8 mouse cellular contexts compared by ENCODE assay signal in the genomic region with DNA sequence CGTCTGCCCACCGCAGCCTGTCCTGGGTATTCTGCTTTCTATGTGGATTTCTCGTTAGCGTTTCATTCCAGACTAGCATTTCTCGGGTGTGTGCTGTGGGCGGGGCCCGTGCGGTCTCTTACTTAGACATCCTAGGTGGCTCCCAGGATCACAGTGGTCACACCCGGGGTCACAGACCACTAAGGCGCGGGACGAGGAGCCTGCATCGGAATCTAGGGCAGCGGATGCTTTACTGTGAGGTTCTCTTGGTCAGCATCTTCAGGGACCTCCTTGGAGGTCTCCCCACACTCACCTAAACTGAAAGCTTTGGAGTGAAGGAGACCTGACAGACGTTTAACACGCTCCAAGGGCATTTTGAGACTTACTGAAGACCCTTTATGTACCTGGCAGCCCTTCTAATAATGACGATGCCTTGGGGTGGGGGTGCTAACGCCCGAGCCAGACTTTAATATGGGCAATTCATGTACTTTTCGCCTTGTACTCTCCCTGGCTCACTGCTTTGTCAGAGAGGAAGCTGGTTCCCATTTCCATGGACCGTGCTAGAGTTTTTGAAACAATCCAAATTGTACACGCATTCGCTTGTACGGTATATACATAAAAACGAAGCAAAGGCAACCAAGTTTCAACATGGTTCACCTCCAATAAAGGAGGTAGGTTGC.
DNase-seq lines count a peak whose midpoint lies in the region; ATAC-seq and TF ChIP-seq lines count a peak whose summit lies in the region.

No protein-coding gene starts in this region.

- no peak for TF ChIP-seq CTCF in kidney, adult 2 months (conservative IDR thresholded peaks at IDR 0.05; ENCODE audit: insufficient read depth, insufficient read length, low read depth, low read length)
- TF ChIP-seq CTCF in bone marrow, adult 2 months (IDR thresholded peaks at IDR 0.05; ENCODE audit: control insufficient read depth, insufficient read depth, low read length): no peak

- no peak for DNase-seq in kidney, adult 2 months
- no peak for DNase-seq in kidney, adult 8-10 months
- DNase-seq in adrenal gland, adult 2 months: no peak
- DNase-seq in urinary bladder, postnatal 4 days (ENCODE audit: low spot score in 2 of 2): no peak
- DNase-seq in adrenal gland, postnatal 25 days: no peak

- WGBS in kidney, adult 2 months: 2% methylated on average over 25 of the region's 25 CpGs
- WGBS in bone marrow, adult 2 months: under 1% methylated on average over 25 of the region's 25 CpGs
- 8% methylated on average over 25 of the region's 25 CpGs for WGBS in heart, embryonic 16.5 days

- no peaks in the 10 kb centered on the region for H3K27me3 ChIP-seq in kidney, adult 2 months (replicated peaks; ENCODE audit: control insufficient read depth, insufficient read depth, low read length)
- H3K27me3 ChIP-seq in heart, embryonic 16.5 days (ENCODE audit: control insufficient read depth, insufficient read depth, low read length): no peaks in the 10 kb centered on the region
- no peaks in the 10 kb centered on the region for H3K27me3 ChIP-seq in megakaryocyte, embryonic 14.5 days (replicated peaks)

- H3K27ac ChIP-seq in kidney, adult 2 months (ENCODE audit: insufficient read depth, low read depth, low read length): peak overlapping the region; percentile 98
- H3K27ac ChIP-seq in bone marrow, adult 2 months (ENCODE audit: control insufficient read depth, insufficient read depth, low read depth, low read length, poor library complexity): peak overlapping the region; percentile 93
- H3K27ac ChIP-seq in heart, embryonic 16.5 days (ENCODE audit: low read length): peak overlapping the region; percentile 100

- H3K4me3 ChIP-seq in kidney, adult 2 months (ENCODE audit: insufficient read depth, low read depth, low read length): peak overlapping the region; percentile 70
- H3K4me3 ChIP-seq in bone marrow, adult 2 months (replicated peaks; ENCODE audit: control insufficient read depth, low read depth, low read length): peak overlapping the region; percentile 69
- H3K4me3 ChIP-seq in heart, embryonic 16.5 days (ENCODE audit: low read length): peak overlapping the region; percentile 79
- peak overlapping the region; percentile 96 for H3K4me3 ChIP-seq in megakaryocyte, embryonic 14.5 days (replicated peaks)

- H3K9ac ChIP-seq in heart, embryonic 16.5 days (ENCODE audit: low read length): peak overlapping the region; percentile 97

- H3K36me3 ChIP-seq in kidney, adult 2 months (ENCODE audit: control insufficient read depth, insufficient read depth, low read length): no peaks in the 10 kb centered on the region
- H3K36me3 ChIP-seq in heart, embryonic 16.5 days (ENCODE audit: control insufficient read depth, insufficient read depth): no peaks in the 10 kb centered on the region
- no peaks in the 10 kb centered on the region for H3K36me3 ChIP-seq in megakaryocyte, embryonic 14.5 days (replicated peaks; ENCODE audit: low read length)

- H3K4me2 ChIP-seq in heart, embryonic 16.5 days (ENCODE audit: low read depth, low read length): peak overlapping the region; percentile 74

- H3K4me1 ChIP-seq in kidney, adult 2 months (ENCODE audit: control insufficient read depth, insufficient read depth, low read length): peaks cover 16% of the 10 kb centered on the region; the same call in 1 of the 2 replicates
- H3K4me1 ChIP-seq in bone marrow, adult 2 months (ENCODE audit: control insufficient read depth, insufficient read depth, low read length): peaks cover 1% of the 10 kb centered on the region; the same call in 1 of the 2 replicates
- H3K4me1 ChIP-seq in heart, embryonic 16.5 days (ENCODE audit: control insufficient read depth, insufficient read depth, low read length): peaks cover 19% of the 10 kb centered on the region
- peaks cover 48% of the 10 kb centered on the region for H3K4me1 ChIP-seq in megakaryocyte, embryonic 14.5 days

- H3K9me3 ChIP-seq in heart, embryonic 16.5 days (replicated peaks; ENCODE audit: control insufficient read depth, low read length): no peaks in the 10 kb centered on the region
- no peaks in the 10 kb centered on the region for H3K9me3 ChIP-seq in megakaryocyte, embryonic 14.5 days

- ATAC-seq in heart, embryonic 16.5 days (replicated peaks; ENCODE audit: extremely low read depth, insufficient read depth, low FRiP score): peak; percentile 16

- no peak for TF ChIP-seq POLR2A in kidney, adult 2 months (IDR thresholded peaks at IDR 0.05; ENCODE audit: low read depth, low read length)
- TF ChIP-seq POLR2A in bone marrow, adult 2 months (IDR thresholded peaks at IDR 0.05; ENCODE audit: borderline replicate concordance, control insufficient read depth, low read depth, low read length): no peak
